Mouse (Mus musculus): Measurements from ENCODE around the gene Eif4e3.

DNA sequence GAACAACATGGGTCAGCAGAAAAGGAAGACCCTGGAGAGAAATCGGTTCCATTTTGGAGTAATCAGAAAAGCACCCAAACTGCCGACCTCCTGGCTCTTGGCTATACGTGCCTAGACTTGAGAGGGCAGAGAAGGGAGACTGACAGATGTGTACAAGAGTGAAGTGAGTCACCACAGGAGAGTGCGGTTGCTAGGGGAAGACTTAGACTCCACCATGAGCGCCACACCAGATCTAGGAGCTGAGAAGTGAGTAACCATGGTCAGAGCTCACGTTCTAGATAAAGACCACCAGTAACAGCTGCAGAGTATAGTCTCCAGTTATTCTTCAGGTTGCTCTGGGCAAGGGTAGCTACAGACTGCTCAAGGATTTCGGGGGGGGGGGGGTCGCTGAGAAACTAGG lies 3.3 kb downstream of the Eif4e3 start:
- TF ChIP-seq GATA1 (IDR thresholded peaks at IDR 0.05; ENCODE audit: low read length): no peak
- TF ChIP-seq TAL1 (IDR thresholded peaks at IDR 0.05; ENCODE audit: low read length): no peak
